Mouse (Mus musculus): ENCODE results near the gene Ripor3. TPM values are rescaled to one million over a fixed set of nuclear protein-coding genes. Genes with fewer than 3 reads are reported as not detected.

Gene Ripor3
- polyA plus RNA-seq, 1 experiment from 2014 or later: 0.72 TPM

GRCm38 (mm10) chr2:167951301-167952211 is 58.9 kb downstream of the Ripor3 start:
- H3K4me2 ChIP-seq (ENCODE audit: low read depth, low read length, severe bottlenecking): no peak overlapping the region
- no peaks in the 10 kb centered on the region for H3K36me3 ChIP-seq (ENCODE audit: control insufficient read depth, insufficient read depth, low read length)
- H3K27me3 ChIP-seq (ENCODE audit: control insufficient read depth, insufficient read depth, low read length): no peaks in the 10 kb centered on the region
- no peak overlapping the region for H3K9ac ChIP-seq (ENCODE audit: low read length)
- H3K27ac ChIP-seq (ENCODE audit: low read depth, low read length): no peak overlapping the region
- no peaks in the 10 kb centered on the region for H3K9me3 ChIP-seq (ENCODE audit: control insufficient read depth, low read length)
- DNase-seq (ENCODE audit: low spot score) (no peak), ATAC-seq (replicated peaks; ENCODE audit: low FRiP score) (no peak)
- no peak overlapping the region for H3K4me3 ChIP-seq (ENCODE audit: low read depth, low read length)
- WGBS: 93% methylated on average over 13 of the region's 13 CpGs
- no peaks in the 10 kb centered on the region for H3K4me1 ChIP-seq (replicated peaks; ENCODE audit: control insufficient read depth, insufficient read depth, low read length)

DNA sequence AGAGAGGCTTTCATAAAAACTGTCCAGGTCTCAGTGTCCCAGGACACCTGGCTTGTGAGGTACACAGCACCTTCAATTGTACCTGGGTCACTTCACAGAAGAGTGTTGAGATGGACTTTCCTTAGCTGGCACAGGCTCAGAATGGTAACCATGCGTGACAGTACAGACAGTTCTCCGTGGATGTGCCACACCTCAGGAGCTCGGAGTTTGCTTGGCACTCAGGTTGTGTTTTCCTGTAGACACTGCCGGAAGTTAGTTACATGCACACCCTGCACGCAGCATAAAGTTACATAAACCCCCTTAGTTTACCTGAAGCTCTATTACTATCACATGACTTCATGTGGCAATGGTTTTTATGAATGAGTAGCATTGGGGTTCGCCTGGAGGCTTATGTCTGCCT is 59.7 kb downstream of the Ripor3 start:
- Histone ChIP-seq H3K36me3 (ENCODE audit: control insufficient read depth, insufficient read depth, low read length) (no peaks in the 10 kb centered on the region), H3K27me3 (ENCODE audit: control insufficient read depth, insufficient read depth, low read length) (no peaks in the 10 kb centered on the region), H3K4me2 (ENCODE audit: low read depth, low read length, severe bottlenecking) (no peak overlapping the region), H3K4me3 (ENCODE audit: low read depth, low read length) (no peak overlapping the region), H3K4me1 (replicated peaks; ENCODE audit: control insufficient read depth, insufficient read depth, low read length) (no peaks in the 10 kb centered on the region), H3K9me3 (ENCODE audit: control insufficient read depth, low read length) (no peaks in the 10 kb centered on the region), H3K9ac (ENCODE audit: low read length) (no peak overlapping the region), H3K27ac (ENCODE audit: low read depth, low read length) (no peak overlapping the region)
- ATAC-seq (replicated peaks; ENCODE audit: low FRiP score) (no peak), DNase-seq (ENCODE audit: low spot score) (no peak)
- WGBS: 91% methylated on average over 6 of the region's 6 CpGs

DNA sequence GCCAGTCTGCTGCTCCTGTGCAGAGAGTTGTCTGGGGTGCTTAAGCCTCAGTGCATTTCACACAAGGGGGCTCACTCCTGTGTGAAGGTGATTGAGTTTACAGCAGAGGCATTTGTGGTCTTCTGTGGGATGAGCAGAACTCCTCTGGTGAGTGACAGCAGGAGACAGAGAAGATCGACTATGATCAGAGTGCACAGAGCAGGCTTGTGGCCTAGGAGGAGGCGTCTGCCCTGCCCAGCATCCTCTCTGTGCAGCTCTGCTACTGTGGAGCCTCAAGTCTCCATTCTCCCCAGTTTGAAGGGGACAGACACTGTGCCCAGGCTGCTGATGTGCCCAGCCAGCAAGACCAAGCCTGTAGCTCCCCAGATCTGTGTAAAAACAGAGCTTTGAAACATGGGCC is 60.6 kb downstream of the Ripor3 start:
- H3K36me3 ChIP-seq (ENCODE audit: control insufficient read depth, insufficient read depth, low read length): no peaks in the 10 kb centered on the region
- no peaks in the 10 kb centered on the region for H3K4me1 ChIP-seq (replicated peaks; ENCODE audit: control insufficient read depth, insufficient read depth, low read length)
- H3K27me3 ChIP-seq (ENCODE audit: control insufficient read depth, insufficient read depth, low read length): no peaks in the 10 kb centered on the region
- no peak overlapping the region for H3K9ac ChIP-seq (ENCODE audit: low read length)
- H3K9me3 ChIP-seq (ENCODE audit: control insufficient read depth, low read length): no peaks in the 10 kb centered on the region
- DNase-seq (ENCODE audit: low spot score) (no peak), ATAC-seq (replicated peaks; ENCODE audit: low FRiP score) (no peak)
- H3K4me2 ChIP-seq (ENCODE audit: low read depth, low read length, severe bottlenecking): no peak overlapping the region
- 68% methylated on average over 2 of the region's 2 CpGs for WGBS
- H3K27ac ChIP-seq (ENCODE audit: low read depth, low read length): no peak overlapping the region
- no peak overlapping the region for H3K4me3 ChIP-seq (ENCODE audit: low read depth, low read length)

DNA sequence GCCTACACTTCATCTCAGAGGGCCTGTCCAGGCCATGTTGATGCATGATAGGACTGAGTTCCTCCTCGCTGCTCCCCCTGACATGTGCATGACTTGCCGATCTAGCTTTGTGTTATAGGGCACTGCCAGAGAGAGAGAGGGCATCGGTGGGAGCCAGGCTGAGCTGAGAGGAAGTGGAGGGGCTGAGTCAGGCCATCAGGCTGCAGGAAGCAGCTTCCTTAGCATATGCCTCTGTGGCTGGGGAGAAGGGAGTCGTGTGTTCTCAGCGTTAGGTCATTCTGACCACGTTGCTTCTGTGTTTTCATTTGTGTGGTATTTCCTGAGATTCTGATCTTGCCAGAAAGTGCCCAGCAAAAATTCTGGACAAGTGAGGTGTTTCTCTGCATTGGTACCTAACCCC is 61.2 kb downstream of the Ripor3 start:
- no peak overlapping the region for H3K27ac ChIP-seq (ENCODE audit: low read depth, low read length)
- no peak for ATAC-seq (replicated peaks; ENCODE audit: low FRiP score)
- 76% methylated on average over 6 of the region's 6 CpGs for WGBS

GRCm38 (mm10) chr2:167948557-167948956 is 61.9 kb downstream of the Ripor3 start:
- Histone ChIP-seq H3K27ac (ENCODE audit: low read depth, low read length) (no peak overlapping the region), H3K27me3 (ENCODE audit: control insufficient read depth, insufficient read depth, low read length) (no peaks in the 10 kb centered on the region), H3K9ac (ENCODE audit: low read length) (no peak overlapping the region), H3K36me3 (ENCODE audit: control insufficient read depth, insufficient read depth, low read length) (no peaks in the 10 kb centered on the region), H3K4me1 (replicated peaks; ENCODE audit: control insufficient read depth, insufficient read depth, low read length) (no peaks in the 10 kb centered on the region), H3K9me3 (ENCODE audit: control insufficient read depth, low read length) (no peaks in the 10 kb centered on the region), H3K4me2 (ENCODE audit: low read depth, low read length, severe bottlenecking) (no peak overlapping the region), H3K4me3 (ENCODE audit: low read depth, low read length) (no peak overlapping the region)
- 89% methylated on average over 13 of the region's 13 CpGs for WGBS
- DNase-seq (ENCODE audit: low spot score) (no peak), ATAC-seq (replicated peaks; ENCODE audit: low FRiP score) (no peak)

More for the DNA sequence above, 61.2 kb downstream of the Ripor3 start:
- H3K27me3 ChIP-seq (ENCODE audit: control insufficient read depth, insufficient read depth, low read length): no peaks in the 10 kb centered on the region
- no peak overlapping the region for H3K4me3 ChIP-seq (ENCODE audit: low read depth, low read length)
- H3K9ac ChIP-seq (ENCODE audit: low read length): no peak overlapping the region
- no peaks in the 10 kb centered on the region for H3K36me3 ChIP-seq (ENCODE audit: control insufficient read depth, insufficient read depth, low read length)
- no peaks in the 10 kb centered on the region for H3K9me3 ChIP-seq (ENCODE audit: control insufficient read depth, low read length)
- no peaks in the 10 kb centered on the region for H3K4me1 ChIP-seq (replicated peaks; ENCODE audit: control insufficient read depth, insufficient read depth, low read length)
- DNase-seq (ENCODE audit: low spot score): no peak
- H3K4me2 ChIP-seq (ENCODE audit: low read depth, low read length, severe bottlenecking): no peak overlapping the region

GRCm38 (mm10) chr2:167948047-167948446 is 62.4 kb downstream of the Ripor3 start:
- Histone ChIP-seq H3K4me1 (replicated peaks; ENCODE audit: control insufficient read depth, insufficient read depth, low read length) (0 out of 2 replicates have a peak, but pooled peaks cover 4% of the 10 kb centered on the region), H3K4me2 (ENCODE audit: low read depth, low read length, severe bottlenecking) (no peak overlapping the region), H3K9me3 (ENCODE audit: control insufficient read depth, low read length) (no peaks in the 10 kb centered on the region), H3K9ac (ENCODE audit: low read length) (no peak overlapping the region), H3K36me3 (ENCODE audit: control insufficient read depth, insufficient read depth, low read length) (no peaks in the 10 kb centered on the region), H3K27me3 (ENCODE audit: control insufficient read depth, insufficient read depth, low read length) (no peaks in the 10 kb centered on the region), H3K4me3 (ENCODE audit: low read depth, low read length) (no peak overlapping the region), H3K27ac (ENCODE audit: low read depth, low read length) (no peak overlapping the region)
- ATAC-seq (replicated peaks; ENCODE audit: low FRiP score) (no peak), DNase-seq (ENCODE audit: low spot score) (no peak)
- 88% methylated on average over 6 of the region's 6 CpGs for WGBS

GRCm38 (mm10) chr2:167947251-167947650 is 63.2 kb downstream of the Ripor3 start:
- H3K36me3 ChIP-seq (ENCODE audit: control insufficient read depth, insufficient read depth, low read length): no peaks in the 10 kb centered on the region
- no peaks in the 10 kb centered on the region for H3K9me3 ChIP-seq (ENCODE audit: control insufficient read depth, low read length)
- no peak for ATAC-seq (replicated peaks; ENCODE audit: low FRiP score)
- H3K4me2 ChIP-seq (ENCODE audit: low read depth, low read length, severe bottlenecking): no peak overlapping the region
- WGBS: 89% methylated on average over 3 of the region's 3 CpGs
- no peak for DNase-seq (ENCODE audit: low spot score)
- H3K9ac ChIP-seq (ENCODE audit: low read length): no peak overlapping the region
- H3K4me3 ChIP-seq (ENCODE audit: low read depth, low read length): no peak overlapping the region
- peaks cover 6% of the 10 kb centered on the region; the same call in 1 of the 2 replicates for H3K4me1 ChIP-seq (replicated peaks; ENCODE audit: control insufficient read depth, insufficient read depth, low read length)
- no peak overlapping the region for H3K27ac ChIP-seq (ENCODE audit: low read depth, low read length)
- H3K27me3 ChIP-seq (ENCODE audit: control insufficient read depth, insufficient read depth, low read length): no peaks in the 10 kb centered on the region

DNA sequence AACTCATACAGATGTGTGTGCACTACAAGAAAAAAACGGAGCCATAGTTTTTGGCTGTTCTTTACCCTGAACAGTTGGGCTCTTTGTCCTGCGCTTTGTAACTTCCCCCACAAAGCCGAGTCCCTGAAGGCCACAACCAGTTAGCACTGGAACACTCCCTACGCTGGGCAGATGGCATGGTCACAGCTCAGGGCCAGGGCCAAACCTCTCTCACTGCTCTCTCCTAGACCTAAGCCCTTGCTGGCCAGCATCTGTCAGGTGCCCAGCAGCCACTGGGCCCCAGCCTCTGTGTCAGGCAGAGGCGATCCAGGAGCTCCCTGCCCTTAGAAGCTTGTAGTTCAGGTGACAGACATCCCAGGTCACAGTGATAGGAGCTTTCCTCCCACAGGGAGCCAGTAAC is 65.0 kb downstream of the Ripor3 start:
- Histone ChIP-seq H3K4me3 (ENCODE audit: low read depth, low read length) (no peak overlapping the region), H3K27me3 (ENCODE audit: control insufficient read depth, insufficient read depth, low read length) (no peaks in the 10 kb centered on the region), H3K4me2 (ENCODE audit: low read depth, low read length, severe bottlenecking) (no peak overlapping the region), H3K9me3 (ENCODE audit: control insufficient read depth, low read length) (no peaks in the 10 kb centered on the region), H3K9ac (ENCODE audit: low read length) (no peak overlapping the region), H3K36me3 (ENCODE audit: control insufficient read depth, insufficient read depth, low read length) (no peaks in the 10 kb centered on the region), H3K4me1 (replicated peaks; ENCODE audit: control insufficient read depth, insufficient read depth, low read length) (peaks cover 10% of the 10 kb centered on the region; the same call in 1 of the 2 replicates), H3K27ac (ENCODE audit: low read depth, low read length) (no peak overlapping the region)
- DNase-seq (ENCODE audit: low spot score) (no peak), ATAC-seq (replicated peaks; ENCODE audit: low FRiP score) (no peak)
- 84% methylated on average over 5 of the region's 5 CpGs for WGBS

- H3K4me1 ChIP-seq (replicated peaks; ENCODE audit: control insufficient read depth, insufficient read depth, low read length): peaks cover 10% of the 10 kb centered on the region; the same call in 1 of the 2 replicates
- no peaks in the 10 kb centered on the region for H3K36me3 ChIP-seq (ENCODE audit: control insufficient read depth, insufficient read depth, low read length)
- H3K27me3 ChIP-seq (ENCODE audit: control insufficient read depth, insufficient read depth, low read length): no peaks in the 10 kb centered on the region
- no peak overlapping the region for H3K4me3 ChIP-seq (ENCODE audit: low read depth, low read length)
- no peak overlapping the region for H3K9ac ChIP-seq (ENCODE audit: low read length)
- DNase-seq (ENCODE audit: low spot score) (no peak), ATAC-seq (replicated peaks; ENCODE audit: low FRiP score) (no peak)
- WGBS: 81% methylated on average over 3 of the region's 3 CpGs
- H3K4me2 ChIP-seq (ENCODE audit: low read depth, low read length, severe bottlenecking): no peak overlapping the region
- H3K9me3 ChIP-seq (ENCODE audit: control insufficient read depth, low read length): no peaks in the 10 kb centered on the region
- H3K27ac ChIP-seq (ENCODE audit: low read depth, low read length): no peak overlapping the region
These were observed 66.2 kb downstream of the Ripor3 start for GRCm38 (mm10) chr2:167944193-167944592.

Data from forebrain, embryonic 11.5 days (tissue).